Mouse (Mus musculus) limb, embryonic 13.5 days (tissue): Measurements from ENCODE around the gene B3gnt7. TPM values are rescaled to one million over a fixed set of nuclear protein-coding genes. Genes with fewer than 3 reads are reported as not detected.
A peak's percentile ranks its signal among the peaks of the same experiment; 100 is the strongest.

Source experiments
- ATAC-seq: fragments of 200-750 bp; cut with Nextera tagmentation; 2 replicates; pipeline ENCODE4 v1.8.0; 2017; ENCODE audit warnings: low read depth, moderate number of reproducible peaks, moderate TSS enrichment; ENCODE audit not compliant: low FRiP score
- H3K27ac ChIP-seq: fragments of 300-500 bp; sonication (generic); 2 replicates; pipeline ENCODE4 v1.5.1; 2015; ENCODE audit warnings: inconsistent platforms, mild to moderate bottlenecking, moderate library complexity
- H3K27me3 ChIP-seq: fragments of 300-500 bp; sonication (generic); 2 replicates; pipeline ENCODE4 v1.6.1; 2015; ENCODE audit warnings: mild to moderate bottlenecking, inconsistent platforms
- H3K36me3 ChIP-seq: fragments of 300-500 bp; sonication (generic); 2 replicates; pipeline ENCODE4 v1.6.1; 2015; ENCODE audit warnings: inconsistent platforms, mild to moderate bottlenecking, moderate library complexity
- H3K4me1 ChIP-seq: fragments of 300-500 bp; sonication (generic); 2 replicates; pipeline ENCODE4 v1.6.1; 2015; ENCODE audit warnings: inconsistent platforms
- H3K4me2 ChIP-seq: fragments of 300-500 bp; sonication (generic); replicated peaks from 2 replicates; pipeline ENCODE4 v1.6.1; 2015; ENCODE audit warnings: inconsistent platforms, mild to moderate bottlenecking, moderate library complexity
- H3K4me3 ChIP-seq: fragments of 300-500 bp; sonication (generic); 2 replicates; pipeline ENCODE4 v1.5.1; 2015; ENCODE audit warnings: moderate library complexity, mild to moderate bottlenecking, inconsistent platforms
- H3K9ac ChIP-seq: fragments of 300-500 bp; sonication (generic); 2 replicates; pipeline ENCODE4 v1.6.1; 2015; ENCODE audit warnings: mild to moderate bottlenecking, inconsistent platforms
- H3K9me3 ChIP-seq: fragments of 300-500 bp; sonication (generic); 2 replicates; pipeline ENCODE4 v1.6.1; 2016; ENCODE audit warnings: inconsistent platforms
- WGBS: fragments of 180-500 bp; shearing (Covaris S2); methylation state at CpG from one replicate; pipeline ENCODE4 v1.1.7; 2015; 5-methylcytosine and 5-hydroxymethylcytosine counted together
- microRNA-seq: library from miRNA; unstranded; fragments of <30 nt; microRNA quantifications from one replicate; pipeline ENCODE4, GENCODE M21; 2016
- polyA plus RNA-seq: library from polyadenylated mRNA; unstranded; fragments of >200 nt; fragmentation: Nextera tagmentation; extraction: Ambion mirVana; gene quantifications from 2 replicates; pipeline ENCODE4 v1.2.1, GENCODE M21; 2015

Gene B3gnt7
- polyA plus RNA-seq, 1 experiment from 2014 or later: 9.6 TPM

- no peak overlapping the region for H3K4me3 ChIP-seq
- WGBS: 83% methylated on average over 1 of the region's 1 CpGs
- peaks cover 90% of the 10 kb centered on the region for H3K36me3 ChIP-seq
- H3K27me3 ChIP-seq: no peaks in the 10 kb centered on the region
- H3K27ac ChIP-seq: no peak overlapping the region
- H3K9ac ChIP-seq: no peak overlapping the region
- H3K9me3 ChIP-seq: no peaks in the 10 kb centered on the region
- no peak for ATAC-seq
- H3K4me2 ChIP-seq: no peak overlapping the region
- H3K4me1 ChIP-seq: no peaks in the 10 kb centered on the region
Observed at GRCm38 (mm10) chr1:86349696-86350095, 47.1 kb downstream of the B3gnt7 start.

- H3K9me3 ChIP-seq: no peaks in the 10 kb centered on the region
- no peaks in the 10 kb centered on the region for H3K4me1 ChIP-seq
- H3K27ac ChIP-seq: no peak overlapping the region
- WGBS: 89% methylated on average over 8 of the region's 8 CpGs
- H3K4me3 ChIP-seq: no peak overlapping the region
- ATAC-seq: no peak
- H3K36me3 ChIP-seq: peaks cover 93% of the 10 kb centered on the region
- no peak overlapping the region for H3K4me2 ChIP-seq
- no peaks in the 10 kb centered on the region for H3K27me3 ChIP-seq
- no peak overlapping the region for H3K9ac ChIP-seq
Observed at GRCm38 (mm10) chr1:86350576-86350975, 47.9 kb downstream of the B3gnt7 start.

- WGBS: 91% methylated on average over 2 of the region's 2 CpGs
- Histone ChIP-seq H3K9ac (no peak overlapping the region), H3K4me3 (no peak overlapping the region), H3K4me1 (peaks cover 14% of the 10 kb centered on the region), H3K4me2 (no peak overlapping the region), H3K27ac (no peak overlapping the region), H3K36me3 (peaks cover 83% of the 10 kb centered on the region), H3K27me3 (no peaks in the 10 kb centered on the region), H3K9me3 (no peaks in the 10 kb centered on the region)
- ATAC-seq: no peak
Observed at GRCm38 (mm10) chr1:86354186-86354585, 51.6 kb downstream of the B3gnt7 start.

Small RNA genes lying within 50 kb of the gene (microRNA-seq; reads per million reads assigned to microRNA genes)
- gene mmu-mir-3535: 12.9 reads per million, percentile 30 among the genes with 10 or more reads in this experiment

Other genes starting within 250 kb of the B3gnt7 start
- gene Psmd1, start 238.4 kb upstream of the B3gnt7 start, polyA plus RNA-seq: 179 TPM in 2 replicates
- 0.55 and 1.0 TPM in 2 replicates for gene Htr2b, start 190.9 kb upstream of the B3gnt7 start, polyA plus RNA-seq
- 0.28 TPM in 1 of 2 replicates, not detected in the other for gene Gm21972, start 169.2 kb upstream of the B3gnt7 start, polyA plus RNA-seq
- 28.3 and 30.4 TPM in 2 replicates for gene Armc9, start 148.1 kb upstream of the B3gnt7 start, polyA plus RNA-seq
- 418 and 419 TPM in 2 replicates for gene Ncl, start 56.6 kb downstream of the B3gnt7 start, polyA plus RNA-seq
- gene Nmur1, start 123.4 kb downstream of the B3gnt7 start, polyA plus RNA-seq: not detected in 2 replicates
- gene Tex44, start 123.5 kb downstream of the B3gnt7 start, polyA plus RNA-seq: not detected in 2 replicates
- 2,828 and 3,051 TPM in 2 replicates for gene Ptma, start 223.9 kb downstream of the B3gnt7 start, polyA plus RNA-seq